Mouse (Mus musculus) heart, postnatal 0 days (tissue): ENCODE results near the gene Btg2.

Experiments used
- CTCF ChIP-seq: IDR thresholded peaks from 2 replicates; pipeline ENCODE4 v1.5.1; 2016; ENCODE audit warnings: antibody characterized with exemption, control low read depth, low read depth
- EP300 ChIP-seq: IDR thresholded peaks from 2 replicates; pipeline ENCODE4 v1.6.1; 2016; ENCODE audit warnings: antibody characterized with exemption, low read depth

DNA sequence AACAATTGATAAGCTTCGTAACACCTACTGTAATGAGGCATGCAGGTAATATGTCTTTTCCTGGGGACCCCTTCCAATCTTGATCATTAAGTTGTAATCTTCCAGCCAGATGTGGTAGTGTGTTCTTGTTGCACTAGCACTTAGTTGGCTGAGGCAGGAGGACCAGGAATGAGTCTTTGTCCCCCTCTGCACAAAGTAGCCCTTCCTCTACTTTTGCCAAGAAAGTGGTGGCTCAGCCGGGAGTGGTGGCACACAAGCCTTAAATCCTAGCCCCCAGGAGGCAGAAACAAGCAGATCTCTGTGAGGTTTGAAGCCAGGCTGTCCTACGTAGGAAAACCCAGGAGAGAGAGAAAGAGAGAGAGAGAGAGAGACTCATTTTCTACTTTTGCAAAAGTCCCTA is 17.0 kb downstream of the Btg2 start:
- TF ChIP-seq CTCF (no peak), EP300 (no peak)
